Mouse (Mus musculus): ENCODE measurements around the gene Dip2b.

GRCm38 (mm10) chr15:100082733-100083132 lies 44.3 kb downstream of the Dip2b start:
- TF ChIP-seq CTCF (IDR thresholded peaks at IDR 0.05; ENCODE audit: control insufficient read depth, insufficient read depth, insufficient read length) (no peak), MAX (IDR thresholded peaks at IDR 0.05) (no peak), USF1 (IDR thresholded peaks at IDR 0.05; ENCODE audit: low read depth) (no peak), CEBPB (IDR thresholded peaks at IDR 0.05; ENCODE audit: low read depth) (no peak), MYOG (IDR thresholded peaks at IDR 0.05; ENCODE audit: control insufficient read depth, extremely low read depth, insufficient read length) (no peak)
